Mouse (Mus musculus) adrenal gland, postnatal 4 days (tissue): Measurements from ENCODE around the gene Car3. TPM values are rescaled to one million over a fixed set of nuclear protein-coding genes. Genes with fewer than 3 reads are reported as not detected.

Experiments used
- DNase-seq, 2 experiments: peaks; one replicate each; pipeline ENCODE4 v3.0.0; 2021 to 2022; ENCODE audit warnings: low spot score in 2 of 2, mixed read lengths in 2 of 2
- total RNA-seq, 2 experiments: library from RNA; stranded (reverse); gene quantifications; 2 replicates each; pipeline ENCODE4 v1.2.3; 2021

Car3 gene
- total RNA-seq, 2 experiments from 2014 or later: 819 to 922 TPM

DNA sequence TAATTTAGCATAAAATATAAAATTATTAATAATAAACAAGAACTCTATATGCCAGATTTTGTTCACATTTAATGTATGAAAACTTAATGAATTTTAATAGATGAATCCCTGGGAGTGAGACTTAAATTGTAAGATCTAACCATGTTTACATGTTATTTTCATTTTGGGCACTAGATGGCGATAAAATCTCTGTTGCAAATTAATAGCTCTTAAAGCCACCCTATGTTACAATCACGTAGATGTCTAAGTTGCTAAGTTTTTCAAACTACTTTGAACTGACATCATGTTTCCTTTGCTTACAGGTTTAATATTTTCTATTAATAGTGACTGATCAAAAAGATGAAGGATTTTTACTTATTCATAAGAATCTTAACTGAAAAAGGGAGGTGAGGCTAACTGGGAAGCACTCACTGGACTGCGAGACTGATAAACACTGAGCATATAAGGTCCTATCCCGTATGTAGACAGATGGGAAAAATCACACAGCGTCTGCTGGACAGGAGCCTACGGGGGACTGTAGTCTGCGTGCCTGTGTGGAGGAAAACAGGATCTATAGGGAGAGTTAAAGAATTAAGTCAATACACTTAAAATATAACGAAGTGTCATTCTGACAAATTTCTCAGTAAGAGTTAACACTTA, 11.2 kb downstream of the Car3 start:
- DNase-seq: no peak

DNA sequence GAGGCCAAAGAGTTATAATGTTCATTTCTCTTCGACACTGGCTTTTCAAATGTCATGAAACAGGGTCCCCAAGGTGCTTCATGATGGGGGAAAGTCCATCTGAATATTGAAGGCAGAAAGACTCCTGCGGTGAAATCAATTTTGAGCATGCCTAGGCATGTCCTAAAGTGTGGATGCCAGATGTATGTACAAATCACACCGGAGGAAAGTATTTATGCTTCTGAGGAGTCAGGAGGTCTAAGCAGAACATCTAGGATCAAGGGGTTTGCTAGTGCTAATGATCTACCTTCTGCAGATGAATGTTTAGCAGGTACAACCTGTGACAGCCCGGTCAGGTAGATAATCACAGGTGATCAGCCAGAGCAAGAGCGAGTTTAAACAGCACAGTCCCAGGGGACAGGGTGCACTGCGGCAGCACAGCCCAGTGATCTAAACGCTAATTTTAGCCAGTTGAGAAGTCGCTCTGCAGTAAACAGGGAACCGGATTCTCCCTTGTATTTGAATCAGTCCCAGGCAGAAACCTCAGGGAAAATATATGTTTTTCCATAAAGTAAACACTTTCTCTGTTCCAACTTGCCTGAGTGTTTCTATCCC, 13.1 kb downstream of the Car3 start:
- no peak for DNase-seq

DNA sequence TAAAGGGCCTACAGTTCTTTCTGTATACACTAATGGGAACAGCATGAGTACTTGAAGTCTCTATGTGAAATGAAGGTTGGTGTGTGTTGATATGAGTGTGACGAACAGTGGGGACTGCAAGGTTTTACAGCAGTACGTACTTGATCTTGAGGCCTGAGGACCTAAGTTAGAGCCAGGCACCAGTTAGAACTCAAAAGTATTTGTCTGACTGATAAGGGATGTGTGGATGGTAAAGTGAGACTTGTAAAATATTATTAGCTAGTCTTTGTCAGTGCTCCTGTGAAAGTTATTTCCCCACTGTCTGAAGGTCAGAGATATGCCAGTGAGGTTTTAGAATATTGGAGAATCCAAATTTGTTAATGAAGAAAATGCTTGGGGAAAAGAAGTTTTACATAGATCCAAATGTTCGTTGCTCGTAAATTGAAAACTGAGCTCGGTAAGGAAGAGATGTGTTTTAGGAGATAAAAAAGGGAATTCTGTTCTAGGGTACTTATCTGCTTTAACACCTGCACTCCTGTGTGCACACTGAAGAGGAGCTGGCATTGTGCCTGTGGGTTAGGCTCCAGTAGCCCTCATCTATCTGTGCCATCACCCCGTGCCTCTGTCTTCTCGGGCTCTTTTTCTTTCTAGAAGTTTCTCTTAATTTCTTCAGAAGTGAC, 14.1 kb downstream of the Car3 start:
- DNase-seq: no peak

DNA sequence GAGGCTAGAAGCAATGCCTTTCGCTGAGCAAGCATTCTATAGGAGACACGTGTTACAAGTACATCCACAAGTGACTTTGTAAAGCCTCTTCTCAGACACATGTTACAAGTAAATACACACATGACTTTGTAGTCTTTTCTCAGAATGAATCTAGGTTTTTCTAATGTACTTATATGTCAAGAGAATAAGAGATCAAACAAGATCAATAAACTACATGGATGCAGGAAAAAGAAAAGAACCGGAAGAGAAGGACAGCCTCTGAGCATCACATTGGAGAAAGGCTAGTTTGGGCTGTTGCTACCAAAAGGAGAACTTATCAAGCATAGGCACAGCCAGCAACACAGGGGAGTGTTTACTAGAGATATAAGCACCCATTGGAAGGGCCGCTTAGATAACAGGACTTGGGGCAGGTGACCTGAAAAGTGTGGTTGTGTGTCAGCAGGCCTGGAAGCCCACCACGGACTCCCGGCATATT, 15.5 kb downstream of the Car3 start:
- no peak for DNase-seq

DNA sequence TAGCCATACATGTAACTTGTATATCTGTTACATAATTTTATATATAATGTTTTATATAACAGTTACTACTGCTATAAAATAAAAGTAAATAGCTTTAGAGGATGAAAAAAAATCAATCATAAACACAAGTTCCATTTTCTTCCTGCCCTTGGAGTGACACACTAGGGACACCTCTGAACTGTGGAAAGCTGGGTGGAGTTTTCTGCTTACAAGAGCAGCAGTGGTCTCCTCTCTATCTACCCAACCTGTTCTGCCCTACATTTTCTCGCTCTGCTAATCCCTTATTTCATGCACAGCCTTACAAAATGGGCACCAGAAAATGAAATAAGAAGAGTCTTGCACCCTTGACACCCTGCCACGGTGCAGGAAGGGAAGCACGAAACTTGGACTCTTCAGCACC, 16.0 kb downstream of the Car3 start:
- no peak for DNase-seq

DNA sequence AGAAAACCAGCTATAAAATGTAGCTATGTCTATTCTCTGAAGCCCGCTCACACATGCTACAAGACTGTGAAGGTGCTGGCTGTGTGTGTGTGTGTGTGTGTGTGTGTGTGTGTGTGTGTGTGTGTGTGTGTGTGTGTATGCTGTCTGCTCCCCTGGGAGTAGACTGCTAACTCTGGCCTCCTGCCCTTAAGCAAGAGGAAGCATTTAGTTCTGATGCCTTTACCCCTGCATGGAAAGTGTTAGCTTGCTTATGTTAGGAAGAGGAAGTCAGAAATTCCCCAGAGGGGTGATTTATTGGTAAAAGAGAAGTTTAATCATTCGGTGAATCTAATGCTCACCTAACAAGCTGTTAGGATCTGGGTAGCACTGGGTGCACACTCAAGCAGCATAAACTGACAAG, 17.0 kb downstream of the Car3 start:
- no peak for DNase-seq

DNA sequence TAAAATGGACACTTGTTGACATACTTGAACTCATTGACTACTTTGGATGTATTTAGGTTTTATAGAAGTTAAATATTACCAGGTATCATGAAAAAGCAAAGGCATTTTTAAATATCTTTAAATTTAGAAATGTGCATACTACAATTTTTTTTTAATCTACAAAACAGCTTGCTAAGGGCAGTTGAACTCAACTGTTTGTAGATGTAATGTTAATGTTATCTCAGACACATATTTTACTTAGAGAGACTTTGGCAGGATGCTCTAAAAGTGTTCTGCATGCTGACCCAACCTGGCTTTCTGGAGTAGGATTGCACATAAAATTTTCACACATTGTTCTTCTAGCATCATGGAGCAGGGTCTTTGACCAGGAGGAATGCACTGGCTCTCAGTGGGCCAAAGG, 18.7 kb downstream of the Car3 start:
- no peak for DNase-seq

DNA sequence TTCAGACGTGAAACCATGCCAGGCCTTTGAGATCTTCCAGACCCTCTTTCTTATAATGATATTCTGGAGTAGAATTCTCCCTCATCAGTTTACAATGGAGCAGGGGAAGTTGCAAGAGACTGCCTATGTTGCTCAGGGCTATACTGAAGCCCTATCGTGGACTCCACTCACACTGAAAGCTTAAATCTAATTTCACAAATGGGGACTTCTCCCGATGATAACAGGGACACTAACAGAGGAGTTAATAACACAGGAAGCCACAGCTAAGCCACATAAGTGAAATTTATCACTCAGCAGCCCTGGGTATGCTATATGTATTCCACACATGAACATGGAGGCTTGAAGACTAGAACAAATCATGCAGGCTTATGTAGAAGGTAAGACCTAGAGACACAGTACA, 19.4 kb downstream of the Car3 start:
- no peak for DNase-seq

DNA sequence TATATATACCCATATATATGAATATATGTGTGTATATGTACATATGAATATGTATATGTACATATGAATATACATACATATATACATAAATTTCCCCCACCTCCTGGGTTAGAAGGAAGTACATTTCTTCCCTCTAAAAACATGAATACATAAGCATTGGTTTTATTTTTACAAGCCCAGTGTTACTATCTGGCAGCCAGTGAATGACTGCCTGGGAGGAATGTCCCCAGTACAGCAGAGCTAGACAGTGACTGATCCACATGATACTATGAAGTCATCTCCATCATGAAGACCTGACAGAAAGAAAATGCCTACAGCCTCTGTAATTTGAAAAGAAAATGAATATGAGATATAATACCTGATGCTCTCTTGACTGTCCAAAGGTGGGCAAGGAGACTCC, 21.5 kb downstream of the Car3 start:
- no peak for DNase-seq

DNA sequence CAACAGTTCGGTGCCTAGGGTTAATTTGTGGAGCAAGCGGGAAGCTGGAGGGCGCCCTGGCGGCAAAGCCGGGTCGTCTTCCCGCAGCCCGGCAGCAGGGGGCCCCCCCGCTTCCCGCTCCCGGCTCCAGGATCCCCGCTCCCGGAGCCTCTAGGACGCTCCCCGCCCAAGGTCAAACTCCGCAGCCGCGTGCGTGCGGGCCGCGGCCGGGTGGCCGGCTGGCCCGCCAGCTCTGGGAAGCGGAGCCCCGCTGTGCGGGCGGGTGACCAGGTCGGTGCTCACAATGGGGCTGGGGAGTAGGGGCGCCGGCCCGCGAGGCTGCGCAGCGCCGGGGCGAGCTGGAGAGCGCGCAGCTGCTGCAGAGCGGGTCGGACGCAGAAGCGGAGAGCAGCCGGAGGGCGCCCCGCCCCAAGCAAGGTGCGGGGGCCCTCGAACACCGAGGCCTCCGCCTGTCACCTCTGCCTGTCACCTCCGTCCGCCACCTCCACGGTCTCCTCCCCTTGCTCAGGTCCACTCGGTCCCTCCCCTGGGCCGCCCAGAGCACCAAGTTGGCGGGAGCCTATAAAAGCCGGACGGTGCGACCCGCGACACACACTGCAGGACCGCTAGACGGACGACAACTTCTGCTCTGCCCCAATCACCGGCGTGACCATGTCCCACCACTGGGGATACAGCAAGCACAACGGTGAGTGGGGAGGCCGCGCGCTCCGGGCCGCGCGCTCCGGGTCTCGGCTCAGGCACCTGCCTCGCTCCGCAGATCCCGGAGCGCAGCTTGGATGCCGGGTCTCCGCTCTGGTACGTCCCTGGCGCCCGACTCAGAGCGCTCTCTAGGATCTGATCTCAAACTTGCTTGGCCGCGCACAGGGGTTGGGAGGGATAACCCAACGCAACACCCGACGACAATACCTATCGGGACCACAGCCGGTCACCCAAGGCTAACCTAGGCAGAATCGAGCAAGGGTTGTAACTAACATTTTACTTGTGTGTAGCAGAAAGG, 23.1 kb downstream of the Car3 start, which contains the start of gene Car2:
Gene Car2, plus strand, starts transcription at position 172 of the 997 bp plus-strand sequence.
- DNase-seq: peak; percentile 52 to 55

DNA sequence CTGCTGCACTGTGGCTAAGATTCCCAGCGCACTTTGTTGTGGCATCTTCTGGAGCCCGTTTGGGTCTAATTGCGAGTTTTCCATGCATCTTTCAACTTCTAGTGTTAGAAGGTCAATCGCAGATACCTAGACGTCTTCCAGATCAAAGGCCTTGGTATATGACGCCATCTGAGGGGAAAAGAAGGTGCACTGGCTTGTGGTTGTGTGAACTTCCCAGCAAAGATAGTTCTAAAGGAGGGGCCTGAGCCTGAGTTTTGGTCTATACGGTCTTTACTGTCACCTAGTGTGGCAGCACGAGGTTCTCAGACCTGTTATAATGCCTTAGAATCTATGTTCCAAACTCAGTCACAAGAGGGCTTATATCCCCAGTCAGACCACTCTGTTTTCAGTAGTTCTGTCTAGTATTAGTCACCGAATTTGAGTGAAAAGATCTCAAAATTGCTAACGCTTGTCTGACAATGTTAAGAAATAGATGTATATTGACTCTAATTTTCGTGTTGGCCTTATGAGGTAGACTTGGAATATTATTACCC, 23.9 kb downstream of the Car3 start:
- DNase-seq: no peak

DNA sequence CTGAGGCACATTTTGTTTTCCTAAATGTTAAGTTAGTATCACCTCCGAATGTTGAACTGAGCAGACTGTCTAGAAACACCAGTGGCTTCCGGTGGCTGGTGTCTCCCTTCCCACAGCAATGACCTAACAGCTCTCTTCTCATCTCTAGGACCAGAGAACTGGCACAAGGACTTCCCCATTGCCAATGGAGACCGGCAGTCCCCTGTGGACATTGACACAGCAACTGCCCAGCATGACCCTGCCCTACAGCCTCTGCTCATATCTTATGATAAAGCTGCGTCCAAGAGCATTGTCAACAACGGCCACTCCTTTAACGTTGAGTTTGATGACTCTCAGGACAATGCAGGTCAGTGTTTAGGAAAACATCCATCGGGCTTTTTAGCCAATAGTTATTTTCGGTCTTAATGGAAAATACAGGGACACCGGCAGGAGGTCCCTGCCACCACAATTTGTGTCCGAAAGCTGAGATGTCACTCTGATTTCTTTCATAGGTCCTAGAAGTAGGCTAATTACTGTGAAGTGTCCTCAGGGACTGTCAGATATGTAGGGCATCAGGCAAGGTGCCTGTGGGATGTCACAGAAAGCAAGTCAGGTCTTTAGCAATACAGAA, 24.5 kb downstream of the Car3 start:
- DNase-seq: no peak

DNA sequence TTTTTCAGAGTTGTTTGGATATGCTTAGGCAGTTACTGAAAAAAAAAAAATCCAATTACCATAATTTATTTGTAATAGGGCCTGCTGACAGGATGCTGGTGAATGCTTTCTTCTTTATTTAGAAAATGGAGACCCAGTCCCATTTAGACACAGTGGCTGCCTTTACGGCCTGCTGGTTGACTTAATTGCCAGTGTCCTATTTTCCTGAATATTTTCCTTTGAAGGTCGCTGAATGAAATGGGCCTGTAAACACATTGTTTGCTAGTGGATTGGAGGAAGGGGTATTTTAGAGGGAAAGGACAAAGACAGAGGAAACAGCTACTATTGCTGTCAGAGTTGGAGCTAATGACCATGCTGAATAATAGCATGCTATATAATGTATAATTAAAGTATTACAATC, 25.2 kb downstream of the Car3 start:
- no peak for DNase-seq

DNA sequence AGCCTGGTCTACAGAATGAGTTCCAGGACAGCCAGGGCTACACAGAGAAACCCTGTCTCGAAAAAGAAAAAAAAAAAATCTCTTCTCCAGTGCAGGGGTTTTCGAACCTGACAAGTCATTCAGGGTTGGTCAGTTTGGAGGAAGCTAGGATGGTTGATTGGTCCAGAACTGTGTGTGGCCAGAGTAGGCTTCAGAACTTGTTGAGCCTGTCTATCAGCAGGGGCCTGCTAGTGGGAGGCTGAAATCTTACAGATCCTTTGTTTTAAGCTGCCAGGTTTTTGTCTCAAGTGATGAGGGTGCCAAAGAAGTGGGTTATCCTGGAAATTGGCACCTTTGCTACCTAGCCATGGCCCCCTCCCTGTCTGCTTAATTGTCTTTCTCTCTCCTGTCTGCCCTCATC, 25.8 kb downstream of the Car3 start:
- DNase-seq: no peak

DNA sequence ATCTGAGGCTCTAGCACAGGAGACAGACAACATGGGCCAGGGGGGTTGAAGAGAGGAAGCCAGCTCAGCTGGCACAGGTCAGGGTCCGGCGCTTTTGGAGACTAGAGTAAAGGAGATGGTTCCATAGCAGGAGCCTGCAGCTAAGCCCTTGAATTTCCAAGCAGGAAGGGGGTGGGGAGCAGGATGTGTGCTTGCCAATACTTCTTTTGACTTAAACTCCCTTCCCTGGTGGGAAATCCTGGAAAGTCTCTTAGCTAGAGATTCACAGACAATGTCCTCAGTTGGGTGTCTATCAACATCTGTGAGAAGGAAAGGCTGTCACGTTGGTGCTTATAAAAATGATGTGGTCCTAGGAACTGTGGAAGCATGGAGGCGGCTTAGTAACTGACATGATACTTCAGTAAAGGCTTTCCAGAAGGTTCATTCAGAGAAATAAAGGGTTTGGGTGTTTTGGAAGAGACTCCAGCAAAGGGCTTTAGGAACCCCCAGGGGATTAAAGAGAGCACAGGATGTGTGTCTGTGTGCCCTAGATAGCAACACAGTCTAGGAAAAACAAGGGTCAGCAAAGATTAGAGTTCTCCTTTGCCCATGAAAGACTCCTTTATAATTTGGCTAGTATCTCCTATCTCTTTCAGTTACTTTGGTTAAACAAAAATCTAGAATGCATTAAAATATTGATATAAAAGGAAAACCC, 26.6 kb downstream of the Car3 start:
- DNase-seq: no peak

DNA sequence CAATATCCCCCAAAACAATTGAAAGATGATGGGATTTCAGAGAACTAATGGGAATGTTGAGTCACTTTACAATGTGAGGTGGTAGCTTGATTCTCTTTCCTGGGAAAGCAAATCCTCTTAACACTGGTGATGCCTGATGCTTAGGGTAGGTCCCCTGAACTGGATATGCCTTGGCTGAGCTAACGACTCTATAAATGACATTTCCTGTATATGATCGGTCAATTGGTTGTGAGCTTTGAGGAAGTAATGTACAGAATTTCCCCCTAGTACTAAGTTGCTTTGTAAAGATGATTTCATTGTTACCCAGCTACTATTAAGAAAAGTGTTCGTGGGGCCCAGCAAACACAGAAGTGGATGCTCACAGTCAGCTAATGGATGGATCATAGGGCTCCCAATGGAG, 29.7 kb downstream of the Car3 start:
- no peak for DNase-seq

DNA sequence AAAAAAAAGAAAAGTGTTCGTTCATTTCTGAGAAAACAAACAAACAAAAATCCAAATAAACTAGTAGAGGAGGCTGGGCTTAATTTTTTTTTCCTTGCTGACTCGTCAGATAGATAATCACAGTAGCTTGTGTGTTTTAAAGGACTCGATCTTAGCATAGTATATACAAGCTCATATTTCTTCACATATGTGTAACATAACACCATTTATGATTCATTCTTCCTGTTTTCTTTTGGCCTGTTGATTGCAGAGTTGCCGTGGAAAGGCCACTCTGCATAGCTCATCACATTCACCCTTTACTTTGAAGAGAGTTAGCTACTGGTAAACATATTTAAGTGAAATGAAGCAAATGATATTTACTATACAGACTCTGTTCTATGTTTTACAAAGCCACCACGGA, 30.4 kb downstream of the Car3 start:
- no peak for DNase-seq

DNA sequence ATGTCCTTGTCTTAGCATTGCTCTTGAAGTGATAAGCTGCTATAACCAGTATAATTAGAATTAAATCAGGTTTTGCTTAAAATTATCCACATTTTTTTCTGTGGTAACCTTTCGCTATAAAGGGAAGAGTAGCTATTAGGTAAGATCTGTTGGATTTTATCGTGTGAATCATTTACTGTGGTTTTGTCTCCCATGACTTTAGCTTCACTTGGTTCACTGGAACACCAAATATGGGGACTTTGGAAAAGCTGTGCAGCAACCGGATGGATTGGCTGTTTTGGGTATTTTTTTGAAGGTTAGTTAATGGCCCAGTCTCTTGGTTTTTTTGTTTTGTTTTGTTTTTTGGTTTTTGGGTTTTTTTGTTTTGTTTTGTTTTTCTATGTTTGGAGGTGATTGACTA, 32.0 kb downstream of the Car3 start:
- DNase-seq: no peak

DNA sequence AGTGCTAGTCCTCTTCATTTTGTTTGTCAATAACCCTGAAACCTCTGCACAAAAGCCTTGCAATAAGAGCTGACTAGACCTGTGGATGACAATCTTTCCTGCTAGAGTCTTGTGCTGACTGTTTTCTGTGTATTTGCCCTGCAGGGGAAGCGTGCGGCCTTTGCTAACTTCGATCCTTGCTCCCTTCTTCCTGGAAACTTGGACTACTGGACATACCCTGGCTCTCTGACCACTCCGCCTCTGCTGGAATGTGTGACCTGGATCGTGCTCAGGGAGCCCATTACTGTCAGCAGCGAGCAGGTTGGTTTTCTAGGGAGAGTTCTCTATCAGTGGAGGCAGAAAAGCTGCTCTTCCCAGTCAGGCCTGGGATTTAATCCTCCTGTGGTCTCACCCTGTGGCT, 34.5 kb downstream of the Car3 start:
- no peak for DNase-seq

DNA sequence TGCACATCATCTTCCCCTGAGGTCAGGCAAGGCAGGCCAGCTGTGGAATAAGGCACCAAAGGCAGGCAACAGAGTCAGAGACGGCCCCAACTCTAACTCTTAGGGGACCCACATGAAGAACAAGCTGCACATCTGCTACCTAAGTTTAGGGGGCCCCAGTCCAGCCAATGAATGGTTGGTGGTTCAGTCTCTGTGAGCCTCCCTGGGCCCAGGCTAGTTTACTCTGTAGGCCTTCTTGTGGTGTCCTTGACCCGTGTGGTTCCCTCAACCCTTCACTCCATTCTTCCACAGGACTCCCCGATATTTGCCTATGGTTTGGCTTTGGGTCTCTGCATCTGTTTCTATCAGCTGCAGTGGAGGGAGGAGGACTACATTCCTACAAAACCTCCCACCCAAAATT, 40.1 kb downstream of the Car3 start:
- no peak for DNase-seq
